Mouse (Mus musculus): Measurements from ENCODE around the gene Stat2. TPM values are rescaled to one million over a fixed set of nuclear protein-coding genes. Genes with fewer than 3 reads are reported as not detected.
"Not testable (repeated sequence)": the region's sequence is repeated elsewhere in the genome, so short reads cannot be mapped to it uniquely, and the experiment has no call there.

Gene Stat2
- polyA plus RNA-seq, 1 experiment from 2014 or later: 24.1 TPM

GRCm38 (mm10) chr10:128309654-128310053 lies 39.3 kb downstream of the Stat2 start:
- H3K36me3 ChIP-seq: peaks cover 65% of the 10 kb centered on the region
- ATAC-seq (ENCODE audit: low FRiP score, low read depth): no peak
- H3K9me3 ChIP-seq: no peaks in the 10 kb centered on the region
- 91% methylated on average over 7 of the region's 7 CpGs for WGBS
- no peak overlapping the region for H3K4me2 ChIP-seq (replicated peaks)
- H3K9ac ChIP-seq (replicated peaks): no peak overlapping the region
- H3K4me1 ChIP-seq: peaks cover 2% of the 10 kb centered on the region; the same call in 1 of the 2 replicates
- H3K27ac ChIP-seq (replicated peaks): no peak overlapping the region
- no peak overlapping the region for H3K4me3 ChIP-seq
- H3K27me3 ChIP-seq: no peaks in the 10 kb centered on the region

GRCm38 (mm10) chr10:128310177-128310576 lies 39.8 kb downstream of the Stat2 start:
- no peak for ATAC-seq (ENCODE audit: low FRiP score, low read depth)
- H3K4me2 ChIP-seq (replicated peaks): no peak overlapping the region
- no peak overlapping the region for H3K27ac ChIP-seq (replicated peaks)

GRCm38 (mm10) chr10:128310902-128311301 lies 40.5 kb downstream of the Stat2 start:
- Histone ChIP-seq H3K27me3 (no peaks in the 10 kb centered on the region), H3K9ac (replicated peaks) (no peak overlapping the region), H3K4me1 (no peaks in the 10 kb centered on the region), H3K36me3 (peaks cover 74% of the 10 kb centered on the region), H3K9me3 (no peaks in the 10 kb centered on the region), H3K4me3 (no peak overlapping the region), H3K27ac (replicated peaks) (no peak overlapping the region), H3K4me2 (replicated peaks) (no peak overlapping the region)
- no peak for ATAC-seq (ENCODE audit: low FRiP score, low read depth)
- 84% methylated on average over 4 of the region's 4 CpGs for WGBS

More at GRCm38 (mm10) chr10:128310177-128310576, 39.8 kb downstream of the Stat2 start:
- Histone ChIP-seq H3K4me3 (no peak overlapping the region), H3K4me1 (no peaks in the 10 kb centered on the region), H3K36me3 (peaks cover 68% of the 10 kb centered on the region), H3K9ac (replicated peaks) (no peak overlapping the region), H3K9me3 (no peaks in the 10 kb centered on the region), H3K27me3 (no peaks in the 10 kb centered on the region)
- WGBS: 81% methylated on average over 11 of the region's 11 CpGs

GRCm38 (mm10) chr10:128315578-128315977 lies 45.2 kb downstream of the Stat2 start:
- Histone ChIP-seq H3K36me3 (peaks cover 91% of the 10 kb centered on the region), H3K9ac (replicated peaks) (no peak overlapping the region), H3K4me3 (no peak overlapping the region), H3K27ac (replicated peaks) (no peak overlapping the region), H3K4me2 (replicated peaks) (no peak overlapping the region), H3K9me3 (no peaks in the 10 kb centered on the region), H3K27me3 (no peaks in the 10 kb centered on the region), H3K4me1 (no peaks in the 10 kb centered on the region)
- 94% methylated on average over 8 of the region's 8 CpGs for WGBS
- no peak for ATAC-seq (ENCODE audit: low FRiP score, low read depth)

GRCm38 (mm10) chr10:128321641-128322040 lies 51.3 kb downstream of the Stat2 start:
- Histone ChIP-seq H3K9ac (replicated peaks) (peak overlapping the region; percentile 96), H3K27ac (replicated peaks) (0 out of 2 replicates have a peak overlapping the region, but pooled peaks have one; percentile 54), H3K4me2 (replicated peaks) (peak overlapping the region; percentile 86), H3K4me3 (peak overlapping the region; percentile 88; the same call in 1 of the 2 replicates), H3K9me3 (no peaks in the 10 kb centered on the region), H3K27me3 (no peaks in the 10 kb centered on the region), H3K4me1 (peaks cover 19% of the 10 kb centered on the region), H3K36me3 (peaks cover 57% of the 10 kb centered on the region)
- WGBS: 57% methylated on average over 12 of the region's 12 CpGs
- 0 out of 2 replicates have a peak, but pooled peaks have one; percentile 5 for ATAC-seq (ENCODE audit: low FRiP score, low read depth)

GRCm38 (mm10) chr10:128322141-128323108 lies 52.1 kb downstream of the Stat2 start, which contains the start of gene Cnpy2:
Gene Cnpy2 (plus strand): TSS chr10:128322459.
- H3K27ac ChIP-seq (replicated peaks): peak within 1 kb of the TSS; percentile 94
- H3K9ac ChIP-seq (replicated peaks): peak within 1 kb of the TSS; percentile 96
- peaks cover 59% of the 10 kb centered on the region for H3K36me3 ChIP-seq
- WGBS: under 1% methylated on average over 40 of the region's 40 CpGs
- H3K27me3 ChIP-seq: no peaks in the 10 kb centered on the region
- H3K9me3 ChIP-seq: no peaks in the 10 kb centered on the region
- H3K4me1 ChIP-seq: peaks cover 19% of the 10 kb centered on the region
- ATAC-seq (ENCODE audit: low FRiP score, low read depth): peak; percentile 97
- peak within 1 kb of the TSS; percentile 88 for H3K4me3 ChIP-seq
- H3K4me2 ChIP-seq (replicated peaks): peak within 1 kb of the TSS; percentile 86

GRCm38 (mm10) chr10:128323516-128323915 lies 53.2 kb downstream of the Stat2 start:
- WGBS: 85% methylated on average over 8 of the region's 8 CpGs
- peaks cover 57% of the 10 kb centered on the region for H3K36me3 ChIP-seq
- H3K4me3 ChIP-seq: peak overlapping the region; percentile 88
- 0 out of 2 replicates have a peak overlapping the region, but pooled peaks have one; percentile 94 for H3K27ac ChIP-seq (replicated peaks)
- H3K4me2 ChIP-seq (replicated peaks): peak overlapping the region; percentile 86
- peak overlapping the region; percentile 96 for H3K9ac ChIP-seq (replicated peaks)
- H3K27me3 ChIP-seq: no peaks in the 10 kb centered on the region
- H3K4me1 ChIP-seq: peaks cover 19% of the 10 kb centered on the region
- no peaks in the 10 kb centered on the region for H3K9me3 ChIP-seq
- ATAC-seq (ENCODE audit: low FRiP score, low read depth): no peak

GRCm38 (mm10) chr10:128326825-128327224 lies 56.5 kb downstream of the Stat2 start:
- Histone ChIP-seq H3K27ac (replicated peaks) (no peak overlapping the region), H3K4me2 (replicated peaks) (no peak overlapping the region), H3K4me3 (no peak overlapping the region), H3K4me1 (peaks cover 15% of the 10 kb centered on the region), H3K9me3 (no peaks in the 10 kb centered on the region), H3K36me3 (peaks cover 41% of the 10 kb centered on the region), H3K27me3 (no peaks in the 10 kb centered on the region), H3K9ac (replicated peaks) (no peak overlapping the region)
- no peak for ATAC-seq (ENCODE audit: low FRiP score, low read depth)
- 94% methylated on average over 8 of the region's 8 CpGs for WGBS

GRCm38 (mm10) chr10:128327610-128328009 lies 57.3 kb downstream of the Stat2 start:
- Histone ChIP-seq H3K4me2 (replicated peaks) (no peak overlapping the region), H3K27ac (replicated peaks) (no peak overlapping the region), H3K9me3 (no peaks in the 10 kb centered on the region), H3K4me1 (peaks cover 15% of the 10 kb centered on the region), H3K4me3 (no peak overlapping the region), H3K9ac (replicated peaks) (no peak overlapping the region), H3K36me3 (peaks cover 41% of the 10 kb centered on the region), H3K27me3 (no peaks in the 10 kb centered on the region)
- 92% methylated on average over 10 of the region's 10 CpGs for WGBS
- ATAC-seq (ENCODE audit: low FRiP score, low read depth): no peak

GRCm38 (mm10) chr10:128332358-128333249 lies 62.2 kb downstream of the Stat2 start:
- not testable (repeated sequence) for H3K4me2 ChIP-seq (replicated peaks); H3K4me3 ChIP-seq; H3K9me3 ChIP-seq; ATAC-seq (ENCODE audit: low FRiP score, low read depth); H3K27me3 ChIP-seq; H3K27ac ChIP-seq (replicated peaks); H3K9ac ChIP-seq (replicated peaks); H3K4me1 ChIP-seq
- 79% methylated on average over 6 of the region's 6 CpGs for WGBS
- H3K36me3 ChIP-seq: peaks cover 16% of the 10 kb centered on the region

GRCm38 (mm10) chr10:128335582-128335981 lies 65.2 kb downstream of the Stat2 start:
- Histone ChIP-seq H3K27ac (replicated peaks) (no peak overlapping the region), H3K4me1 (peaks cover 19% of the 10 kb centered on the region), H3K36me3 (no peaks in the 10 kb centered on the region), H3K9ac (replicated peaks) (no peak overlapping the region), H3K27me3 (no peaks in the 10 kb centered on the region), H3K4me2 (replicated peaks) (no peak overlapping the region), H3K4me3 (no peak overlapping the region), H3K9me3 (no peaks in the 10 kb centered on the region)
- 3% methylated on average over 4 of the region's 4 CpGs for WGBS
- no peak for ATAC-seq (ENCODE audit: low FRiP score, low read depth)
